Mouse (Mus musculus) kidney, postnatal 0 days (tissue): ENCODE measurements around the gene Spag7. TPM values are rescaled to one million over a fixed set of nuclear protein-coding genes. Genes with fewer than 3 reads are reported as not detected.
A peak's percentile ranks its signal among the peaks of the same experiment; 100 is the strongest.

ENCODE experiments used
- ATAC-seq: fragments of 200-750 bp; cut with Nextera tagmentation; replicated peaks from 2 replicates; pipeline ENCODE4 v1.8.0; 2017; ENCODE audit warnings: low read depth, moderate number of reproducible peaks, moderate TSS enrichment, moderate library complexity; ENCODE audit not compliant: low FRiP score
- DNase-seq: peaks from one replicate; pipeline ENCODE4 v3.0.0-alpha.2; 2016; ENCODE audit warnings: low spot score
- H3K27ac ChIP-seq: fragments of 300-500 bp; sonication (generic); 2 replicates; pipeline ENCODE4 v1.5.1; 2014; ENCODE audit warnings: mild to moderate bottlenecking
- H3K27me3 ChIP-seq: fragments of 300-500 bp; sonication (generic); 2 replicates; pipeline ENCODE4 v1.6.1; 2014; ENCODE audit warnings: low read length, mixed read lengths; ENCODE audit not compliant: insufficient read depth
- H3K36me3 ChIP-seq: fragments of 300-500 bp; sonication (generic); 2 replicates; pipeline ENCODE4 v1.6.1; 2014; ENCODE audit warnings: low read length, mixed read lengths; ENCODE audit not compliant: insufficient read depth
- H3K4me1 ChIP-seq: fragments of 300-500 bp; sonication (generic); replicated peaks from 2 replicates; pipeline ENCODE4 v1.6.1; 2014; ENCODE audit warnings: antibody characterized with exemption, low read length, mixed read lengths; ENCODE audit not compliant: insufficient read depth
- H3K4me2 ChIP-seq: fragments of 300-500 bp; sonication (generic); 2 replicates; pipeline ENCODE4 v1.6.1; 2014; ENCODE audit warnings: mild to moderate bottlenecking, low read length, moderate library complexity, mixed read lengths
- H3K4me3 ChIP-seq: fragments of 300-500 bp; sonication (generic); replicated peaks from 2 replicates; pipeline ENCODE4 v1.5.1; 2014; ENCODE audit warnings: low read depth, low read length
- H3K9ac ChIP-seq: fragments of 300-500 bp; sonication (generic); 2 replicates; pipeline ENCODE4 v1.6.1; 2014; ENCODE audit warnings: low read depth, low read length
- H3K9me3 ChIP-seq: fragments of 300-500 bp; sonication (generic); replicated peaks from 2 replicates; pipeline ENCODE4 v1.6.1; 2016; ENCODE audit warnings: low read length, inconsistent platforms, mixed read lengths
- CTCF ChIP-seq: IDR thresholded peaks from 2 replicates; pipeline ENCODE4 v1.5.1; 2016; ENCODE audit warnings: antibody characterized with exemption, low read depth, mild to moderate bottlenecking, moderate library complexity
- WGBS: fragments of 180-500 bp; shearing (Covaris S2); extraction: QIAGEN DNeasy Blood & Tissue Kit; methylation state at CpG from one replicate; pipeline ENCODE4 v1.1.7; 2014; 5-methylcytosine and 5-hydroxymethylcytosine counted together
- polyA plus RNA-seq: library from polyadenylated mRNA; unstranded; fragments of >200 nt; fragmentation: Nextera tagmentation; extraction: Ambion mirVana; gene quantifications from 2 replicates; pipeline ENCODE4 v1.2.1, GENCODE M21; 2015

Gene Spag7
- polyA plus RNA-seq, 1 experiment from 2014 or later = 91.5 TPM

DNA sequence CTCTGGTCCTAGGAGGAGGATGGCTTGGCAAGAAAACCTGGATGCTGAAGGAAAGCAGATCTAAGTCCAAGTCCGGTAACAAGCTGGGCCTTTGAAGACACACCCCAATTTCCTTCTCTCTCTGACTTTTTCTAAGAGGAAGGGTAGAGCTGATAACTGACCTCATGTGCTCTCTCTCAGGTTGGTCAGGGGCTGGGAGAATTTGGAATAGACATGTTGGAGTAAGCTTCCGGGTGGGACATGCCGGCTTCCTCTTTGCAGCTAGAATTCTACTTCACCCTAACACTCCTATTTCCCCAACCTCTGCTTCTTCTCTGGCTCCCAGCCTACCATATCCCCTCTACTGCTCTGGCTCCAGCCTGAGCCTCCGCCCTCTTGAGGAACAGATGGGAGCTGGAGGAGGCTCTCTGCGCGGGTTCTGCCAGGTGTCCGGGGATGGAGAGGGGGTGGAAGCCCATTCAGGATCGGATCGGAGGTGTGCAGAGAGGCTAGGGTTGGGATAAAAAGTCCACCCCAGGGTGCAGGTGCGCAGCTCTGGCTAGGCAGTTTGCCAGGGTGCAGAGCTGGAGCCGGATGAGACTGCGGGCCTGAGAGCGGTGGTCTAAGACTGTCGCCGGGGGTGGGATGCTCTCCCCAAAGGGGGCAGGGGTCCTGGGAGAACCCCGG is 17.8 kb upstream of the Spag7 start:
- 2% methylated on average over 16 of the region's 16 CpGs for whole genome bisulfite sequencing
- Histone ChIP-seq H3K27me3 (no peaks in the 10 kb centered on the region), H3K27ac (peak overlapping the region; percentile 85), H3K9me3 (no peaks in the 10 kb centered on the region), H3K4me3 (peak overlapping the region; percentile 70), H3K4me1 (peaks cover 14% of the 10 kb centered on the region; the same call in 1 of the 2 replicates), H3K4me2 (peak overlapping the region; percentile 75), H3K9ac (peak overlapping the region; percentile 71), H3K36me3 (peaks cover 20% of the 10 kb centered on the region)
- DNase-seq = peak; percentile 63
- ATAC-seq = peak; percentile 46
- no peak; the same call in 1 of the 2 replicates for TF ChIP-seq CTCF

DNA sequence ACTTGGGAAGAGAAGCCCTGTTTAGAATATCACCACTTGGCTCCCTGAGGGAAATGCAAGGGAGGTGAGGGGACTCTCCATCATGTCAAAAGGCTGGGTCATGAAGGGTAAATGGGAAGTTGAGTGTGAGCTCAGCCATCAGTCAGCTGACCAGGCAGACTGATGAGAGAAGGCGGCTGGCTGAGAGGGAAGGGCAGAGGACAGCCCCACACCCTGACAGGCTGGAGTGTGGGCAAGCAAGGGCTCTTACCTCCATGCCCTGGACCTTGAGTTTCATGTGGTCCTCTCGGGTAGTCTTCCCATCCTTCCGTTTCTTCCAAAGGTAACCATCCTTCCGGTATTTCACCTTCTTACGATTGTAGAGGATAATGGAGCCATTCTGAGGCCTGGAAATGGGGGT is 14.4 kb upstream of the Spag7 start:
- ATAC-seq (no peak), DNase-seq (no peak)
- H3K4me1 ChIP-seq = peaks cover 9% of the 10 kb centered on the region; the same call in 1 of the 2 replicates
- H3K36me3 ChIP-seq = peaks cover 32% of the 10 kb centered on the region
- no peak for TF ChIP-seq CTCF
- no peaks in the 10 kb centered on the region for H3K9me3 ChIP-seq
- no peaks in the 10 kb centered on the region for H3K27me3 ChIP-seq
- no peak overlapping the region for H3K9ac ChIP-seq
- no peak overlapping the region for H3K4me2 ChIP-seq
- H3K4me3 ChIP-seq = no peak overlapping the region
- H3K27ac ChIP-seq = no peak overlapping the region
- 89% methylated on average over 5 of the region's 5 CpGs for WGBS

DNA sequence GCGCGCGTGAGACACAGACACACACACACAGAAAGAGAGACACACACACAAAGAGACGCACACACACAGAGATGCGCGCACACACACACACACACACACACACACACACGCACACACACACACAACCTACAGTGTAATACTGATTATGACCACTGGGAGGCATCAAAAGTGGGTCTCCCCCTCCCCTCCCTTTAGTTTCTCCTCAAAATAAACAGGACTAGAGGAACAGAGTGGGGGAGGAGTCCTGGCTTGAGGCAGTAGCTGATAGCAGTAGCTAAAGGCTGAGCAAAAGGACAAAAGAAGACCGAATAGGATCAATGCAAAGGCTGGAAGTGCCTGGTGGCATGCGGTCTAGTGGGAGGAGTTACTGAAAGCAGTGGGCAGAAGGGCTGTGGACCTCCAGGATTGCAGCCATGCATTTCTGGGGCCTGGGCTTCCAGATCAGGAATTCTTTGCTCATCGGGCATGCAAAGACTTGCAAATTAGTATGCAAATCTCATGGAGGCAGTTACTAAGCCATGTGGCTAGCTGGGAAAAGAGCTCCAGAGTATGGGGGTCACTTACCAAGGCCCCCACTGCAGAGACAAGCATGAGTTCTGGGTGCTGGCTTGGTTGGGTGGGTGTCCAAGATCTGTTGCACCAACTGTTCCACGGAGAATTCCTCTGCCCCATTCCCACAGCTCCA is 12.8 kb upstream of the Spag7 start:
- peak; percentile 37 for ATAC-seq
- no peak overlapping the region for H3K27ac ChIP-seq
- H3K36me3 ChIP-seq = peaks cover 36% of the 10 kb centered on the region
- no peak overlapping the region for H3K4me3 ChIP-seq
- 38% methylated on average over 11 of the region's 11 CpGs for WGBS
- no peaks in the 10 kb centered on the region for H3K27me3 ChIP-seq
- peak; percentile 91 for DNase-seq
- H3K4me2 ChIP-seq = no peak overlapping the region
- TF ChIP-seq CTCF = peak; percentile 81
- H3K4me1 ChIP-seq = 0 out of 2 replicates have a peak, but pooled peaks cover 5% of the 10 kb centered on the region
- no peak overlapping the region for H3K9ac ChIP-seq
- no peaks in the 10 kb centered on the region for H3K9me3 ChIP-seq

DNA sequence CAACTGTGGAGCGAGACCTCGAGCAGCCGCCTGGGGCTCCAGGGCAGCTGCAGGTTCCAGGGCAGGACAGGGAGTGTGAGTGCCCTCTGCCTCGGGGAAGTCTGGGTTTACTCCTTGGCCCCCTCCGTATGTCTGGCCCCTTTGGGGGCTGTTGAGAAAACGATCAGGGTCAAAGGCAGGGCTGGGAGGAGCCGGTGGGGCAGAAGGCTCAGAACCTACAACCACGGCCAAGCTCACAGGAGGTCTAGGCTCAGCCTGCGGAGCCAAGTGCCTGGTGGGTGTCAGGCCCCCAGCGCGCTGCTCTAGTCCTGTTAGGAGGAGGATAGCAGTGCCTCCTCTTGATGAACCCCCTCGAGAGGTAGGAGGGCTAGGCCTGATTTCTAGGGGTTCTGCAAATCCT is 12.0 kb upstream of the Spag7 start:
- Histone ChIP-seq H3K4me2 (no peak overlapping the region), H3K27me3 (no peaks in the 10 kb centered on the region), H3K27ac (no peak overlapping the region), H3K9me3 (no peaks in the 10 kb centered on the region), H3K4me1 (0 out of 2 replicates have a peak, but pooled peaks cover under 1% of the 10 kb centered on the region), H3K36me3 (peaks cover 38% of the 10 kb centered on the region), H3K4me3 (no peak overlapping the region), H3K9ac (no peak overlapping the region)
- WGBS = 61% methylated on average over 12 of the region's 12 CpGs
- DNase-seq (no peak), ATAC-seq (no peak)
- no peak for TF ChIP-seq CTCF

DNA sequence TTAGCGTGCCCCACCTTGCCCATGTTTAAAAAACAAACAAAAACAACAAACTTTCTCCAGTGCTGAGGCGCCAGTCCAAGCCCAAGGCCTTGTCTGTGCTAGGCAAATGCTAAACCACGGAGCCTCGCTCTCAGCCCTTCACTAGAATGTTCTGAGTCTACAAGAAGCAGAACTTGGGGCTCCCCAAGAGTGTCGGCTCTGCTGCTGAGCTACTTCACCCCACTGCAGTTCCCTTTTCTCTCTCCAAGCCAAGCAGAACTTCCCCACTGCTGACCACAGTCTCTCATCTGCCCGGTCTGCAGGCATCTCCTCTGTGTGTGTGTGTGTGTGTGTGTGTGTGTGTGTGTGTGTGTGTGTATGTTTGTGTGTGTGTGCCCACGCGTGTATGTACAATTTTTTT is 10.7 kb upstream of the Spag7 start:
- Histone ChIP-seq H3K4me2 (no peak overlapping the region), H3K27me3 (no peaks in the 10 kb centered on the region), H3K4me1 (no peaks in the 10 kb centered on the region), H3K9me3 (no peaks in the 10 kb centered on the region), H3K27ac (no peak overlapping the region), H3K36me3 (peaks cover 40% of the 10 kb centered on the region), H3K9ac (no peak overlapping the region), H3K4me3 (no peak overlapping the region)
- 91% methylated on average over 8 of the region's 8 CpGs for WGBS
- DNase-seq (no peak), ATAC-seq (no peak)
- no peak for TF ChIP-seq CTCF

DNA sequence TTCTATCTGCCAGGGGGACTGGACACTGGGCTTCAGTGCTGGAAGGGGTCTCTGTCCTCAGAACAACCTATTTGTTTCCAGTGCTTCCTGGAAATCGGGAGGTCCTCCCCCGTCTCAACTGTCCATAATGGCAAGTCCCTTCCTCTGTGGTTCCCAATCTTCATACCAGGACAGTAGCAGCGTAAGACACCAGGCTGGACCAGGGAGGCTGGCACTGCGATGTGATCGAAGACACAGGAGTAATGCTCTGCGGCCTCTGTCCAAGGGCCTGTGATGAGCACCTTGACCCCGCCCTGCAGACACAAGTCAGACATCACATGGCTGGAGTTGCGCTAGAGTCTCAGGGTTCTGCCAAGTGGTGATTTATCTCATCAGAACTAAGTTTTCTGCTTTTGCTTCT is 10.1 kb upstream of the Spag7 start:
- Histone ChIP-seq H3K36me3 (peaks cover 40% of the 10 kb centered on the region), H3K9me3 (no peaks in the 10 kb centered on the region), H3K27me3 (no peaks in the 10 kb centered on the region), H3K4me3 (no peak overlapping the region), H3K9ac (no peak overlapping the region), H3K27ac (no peak overlapping the region), H3K4me1 (no peaks in the 10 kb centered on the region), H3K4me2 (no peak overlapping the region)
- ATAC-seq (no peak), DNase-seq (no peak)
- TF ChIP-seq CTCF = no peak
- WGBS = 97% methylated on average over 8 of the region's 8 CpGs
